Mouse (Mus musculus): ENCODE results near the gene Tex10.
"Not testable (repeated sequence)": the region's sequence is repeated elsewhere in the genome, so short reads cannot be mapped to it uniquely, and the experiment has no call there.

The Tex10 gene

DNA sequence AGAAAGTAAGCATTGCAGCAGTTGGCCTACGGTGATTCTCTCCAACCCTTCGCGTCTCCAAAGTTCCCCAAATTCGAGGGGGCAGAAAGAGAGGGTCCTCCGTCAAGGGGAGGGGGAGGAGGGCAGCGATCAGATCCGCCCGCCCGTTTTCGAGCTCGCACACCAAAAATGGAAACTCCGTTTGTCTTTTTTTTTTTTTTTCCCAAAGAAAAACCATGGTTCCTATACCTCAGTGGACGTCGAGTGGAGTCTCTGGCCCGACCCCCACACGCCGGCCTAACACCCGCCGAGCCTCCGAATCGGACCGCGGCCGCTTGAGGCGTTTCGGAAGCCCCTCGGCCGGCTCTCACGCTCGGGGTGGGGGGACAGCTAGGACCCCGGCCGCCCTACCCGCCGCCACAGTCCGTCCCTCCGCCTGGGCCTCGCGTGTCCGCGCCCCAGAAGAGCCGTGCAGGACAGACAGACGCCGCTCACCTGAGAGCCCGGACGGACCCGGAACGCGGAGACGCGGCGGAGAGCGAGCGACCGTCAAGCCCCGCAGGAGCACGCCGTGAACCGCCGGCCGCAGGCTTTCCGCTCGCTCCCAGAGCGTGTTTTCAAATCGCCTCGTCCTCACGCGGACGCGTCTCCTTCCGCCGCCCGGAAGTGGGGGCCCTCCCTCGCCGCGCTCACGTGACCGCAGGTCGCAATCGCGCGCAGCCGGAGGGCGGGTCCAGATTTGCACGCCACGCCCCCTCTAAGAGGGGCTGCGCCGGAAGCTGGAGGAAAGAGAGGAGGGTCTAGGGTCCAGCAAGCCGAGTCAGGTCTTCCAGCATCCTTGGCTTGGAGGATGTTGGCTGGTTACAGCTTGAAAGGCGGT, at the start of gene Tex10:
TSS of gene Tex10 (minus strand) at position 668 of the 859 bp plus-strand sequence.
- DNase-seq (ENCODE audit: low spot score), result peak; percentile 90

DNA sequence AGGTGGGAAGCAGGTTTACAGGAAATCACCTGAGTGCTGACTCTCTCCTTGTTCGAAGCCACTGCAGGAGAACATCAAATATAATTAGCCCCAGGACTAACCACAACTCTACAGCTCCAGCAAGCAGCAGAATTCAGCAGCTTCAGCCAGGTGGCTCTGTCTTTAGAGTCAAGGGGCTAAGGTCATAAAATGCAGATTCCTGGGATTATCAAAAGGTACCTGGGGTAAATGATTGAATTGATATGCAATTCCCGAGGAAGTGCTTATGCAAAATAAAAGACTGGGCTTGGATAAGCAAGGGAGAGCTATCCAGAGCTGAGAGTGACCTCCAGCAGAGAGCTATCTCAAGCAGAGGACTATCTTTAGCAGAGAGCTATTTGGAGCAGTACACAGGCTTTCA, 37.6 kb upstream of the Tex10 start:
- no peak for DNase-seq (ENCODE audit: low spot score)

DNA sequence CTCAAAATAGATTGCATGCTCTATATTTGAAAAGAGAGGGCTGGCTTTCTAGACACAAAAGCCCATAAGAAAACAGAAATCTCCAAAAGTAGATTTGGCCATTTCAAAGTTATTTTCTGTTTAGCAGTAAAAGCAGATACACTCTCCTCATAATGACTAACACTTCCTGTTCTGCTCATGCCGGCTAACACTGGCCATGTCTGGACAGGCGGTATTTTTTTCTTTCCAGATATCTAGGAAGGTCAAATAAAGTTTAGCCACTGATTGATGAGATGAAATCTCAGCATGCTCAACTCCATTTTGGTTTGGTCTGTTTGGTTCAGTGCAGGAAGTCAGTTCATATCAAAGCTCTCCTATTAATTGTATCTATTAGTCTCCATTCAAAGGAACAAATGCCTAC, 19.3 kb upstream of the Tex10 start:
- DNase-seq (ENCODE audit: low spot score), result no peak

DNA sequence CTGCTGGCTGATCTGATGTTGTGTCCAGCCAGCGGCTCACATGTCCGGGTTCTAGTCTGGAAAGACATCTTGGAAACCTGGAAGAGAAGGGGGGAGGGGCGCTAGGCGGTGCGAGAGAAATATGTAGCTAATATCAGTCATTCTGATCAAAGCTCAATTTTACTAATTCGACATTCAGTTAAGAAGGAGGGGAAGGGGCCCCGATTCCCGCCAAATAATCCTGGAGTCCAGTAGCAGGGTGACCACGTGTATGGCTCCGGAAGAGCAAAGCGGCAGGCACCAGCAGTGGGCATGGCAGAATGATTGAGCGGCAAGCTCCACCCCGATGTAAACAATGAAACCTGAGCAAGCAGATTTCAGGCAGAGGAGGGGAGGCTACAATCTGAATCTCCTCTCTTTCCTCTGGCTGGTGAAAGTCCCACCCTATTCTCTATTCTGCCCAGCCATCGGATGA, 18.1 kb upstream of the Tex10 start:
- no peak for DNase-seq (ENCODE audit: low spot score)

DNA sequence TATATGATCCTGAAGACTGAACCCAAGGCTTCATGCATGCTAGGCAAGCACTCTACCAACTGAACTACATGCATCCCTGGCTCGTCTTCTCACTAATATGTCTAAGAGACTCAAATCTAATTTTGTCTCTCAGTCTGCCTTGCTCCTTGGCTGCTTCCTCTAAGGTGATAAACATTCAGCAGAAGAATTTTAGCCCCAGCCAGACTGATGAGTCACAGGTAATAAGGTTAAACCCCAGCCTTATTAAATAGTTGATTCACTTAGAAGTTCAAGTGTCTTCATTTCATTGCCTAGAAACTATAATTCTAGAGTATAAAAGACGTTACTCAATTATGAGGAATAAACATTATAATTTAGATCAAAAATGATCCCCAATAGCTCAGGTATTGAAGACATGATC, 15.7 kb upstream of the Tex10 start:
- DNase-seq (ENCODE audit: low spot score), result no peak

DNA sequence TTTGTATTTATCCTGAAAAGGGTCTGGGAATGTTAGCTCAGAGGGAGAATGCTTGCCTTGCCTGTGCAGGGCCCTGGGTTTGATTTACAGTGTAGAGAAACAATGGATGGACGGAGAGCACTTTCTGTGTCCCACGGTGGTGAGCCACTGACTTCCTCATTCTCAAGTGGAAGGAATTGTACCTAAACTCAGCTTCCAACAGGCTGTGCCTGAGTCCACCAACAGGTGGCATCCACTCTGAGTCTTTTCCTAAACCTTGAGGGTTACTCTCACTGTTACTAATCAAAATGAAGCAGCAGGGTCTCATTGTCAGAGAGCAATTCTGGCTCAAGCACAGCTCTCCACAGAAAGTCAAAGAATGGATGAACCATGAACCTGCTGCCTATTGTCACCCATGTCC, 8.0 kb upstream of the Tex10 start:
- peak; percentile 38 for DNase-seq (ENCODE audit: low spot score)

DNA sequence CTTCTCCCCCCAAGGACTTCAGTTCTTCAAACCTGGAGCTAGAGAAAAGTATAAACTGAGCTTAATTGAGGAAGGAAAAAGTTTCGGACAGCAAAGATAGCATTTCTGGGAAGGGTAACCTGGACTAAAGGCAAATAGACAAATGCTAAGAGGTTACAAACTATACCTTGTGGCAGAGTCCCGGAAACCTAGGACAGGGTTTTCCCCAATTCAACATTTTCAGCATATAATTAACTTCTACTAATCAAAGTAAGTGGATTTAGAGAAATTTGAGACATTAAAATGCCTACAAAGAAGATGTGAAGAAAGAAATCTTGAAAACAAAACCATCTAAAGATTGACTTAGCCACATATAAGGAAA, 372 bp upstream of the Tex10 start:
- no peak for DNase-seq (ENCODE audit: low spot score)

DNA sequence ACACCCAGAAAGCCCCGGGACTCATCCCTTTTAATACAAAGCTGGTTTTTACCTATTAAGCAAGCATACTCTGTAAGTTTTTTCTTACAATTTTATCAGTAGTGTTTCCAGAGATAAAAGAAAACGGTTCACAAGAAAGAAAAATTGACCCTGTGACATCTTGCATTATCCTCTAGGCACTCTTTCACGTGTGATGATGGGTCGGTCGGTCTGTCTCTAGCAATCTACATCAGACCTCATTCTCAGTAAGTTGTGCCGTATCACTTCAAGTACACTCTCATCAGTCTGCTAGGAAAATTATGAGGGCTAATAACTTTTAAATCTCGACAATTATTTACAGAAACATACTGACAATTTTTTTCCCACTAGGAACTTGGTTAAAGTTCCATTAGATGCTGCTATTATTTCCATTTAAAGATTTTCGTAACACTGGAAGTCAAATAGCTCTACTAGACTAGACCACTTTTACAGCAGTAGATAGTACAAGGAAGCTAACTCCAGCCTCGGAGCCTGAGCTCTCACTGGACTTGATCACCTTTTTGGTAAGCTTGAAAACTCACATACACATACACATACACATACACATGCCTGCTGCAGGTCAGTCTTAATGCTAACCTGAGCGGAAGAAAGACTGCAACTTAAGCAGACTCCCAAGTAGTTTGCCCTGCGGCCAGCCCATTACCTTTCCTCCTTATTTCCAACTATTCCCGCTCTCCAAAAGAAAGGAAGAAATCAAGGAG, 1.0 kb downstream of the Tex10 start:
- no peak for DNase-seq (ENCODE audit: low spot score)

DNA sequence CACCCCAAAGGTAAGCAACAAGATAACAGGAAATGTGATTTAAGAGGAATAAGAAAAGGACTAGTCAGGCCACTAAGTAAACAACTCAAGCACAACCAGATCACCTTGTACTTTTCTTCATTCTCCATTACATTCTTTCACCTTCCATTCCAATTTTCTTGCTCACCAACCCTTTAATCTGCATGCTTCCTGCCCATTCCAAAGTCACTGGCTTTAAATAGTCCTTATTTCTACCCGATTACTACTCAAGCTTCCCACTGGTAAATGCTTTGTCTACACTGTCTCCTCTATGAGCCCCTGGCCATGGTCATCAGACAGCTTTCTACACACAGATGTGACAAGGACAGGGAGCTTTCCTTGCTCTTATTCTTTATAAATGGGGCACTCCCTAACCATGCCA, 2.3 kb downstream of the Tex10 start:
- DNase-seq (ENCODE audit: low spot score), result no peak

DNA sequence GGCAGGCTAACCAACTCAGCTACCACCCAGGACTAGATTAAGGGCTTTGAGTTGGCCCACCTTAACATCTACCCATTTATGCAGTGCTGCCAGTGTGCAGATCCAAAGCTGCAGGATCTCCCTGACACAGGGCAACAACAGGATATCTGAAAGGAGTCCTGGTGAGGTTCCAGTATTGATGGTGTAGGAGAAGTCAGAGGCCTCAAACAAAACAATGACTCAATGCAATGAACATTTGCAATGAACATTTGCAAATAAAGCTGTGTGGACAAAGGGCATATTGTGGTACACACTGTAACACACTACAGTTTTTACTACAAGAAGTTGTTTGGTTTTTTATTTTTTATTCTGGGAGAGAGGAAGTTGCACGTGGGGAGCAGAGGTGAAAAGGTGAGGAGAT, 12.2 kb downstream of the Tex10 start:
- no peak for DNase-seq (ENCODE audit: low spot score)

DNA sequence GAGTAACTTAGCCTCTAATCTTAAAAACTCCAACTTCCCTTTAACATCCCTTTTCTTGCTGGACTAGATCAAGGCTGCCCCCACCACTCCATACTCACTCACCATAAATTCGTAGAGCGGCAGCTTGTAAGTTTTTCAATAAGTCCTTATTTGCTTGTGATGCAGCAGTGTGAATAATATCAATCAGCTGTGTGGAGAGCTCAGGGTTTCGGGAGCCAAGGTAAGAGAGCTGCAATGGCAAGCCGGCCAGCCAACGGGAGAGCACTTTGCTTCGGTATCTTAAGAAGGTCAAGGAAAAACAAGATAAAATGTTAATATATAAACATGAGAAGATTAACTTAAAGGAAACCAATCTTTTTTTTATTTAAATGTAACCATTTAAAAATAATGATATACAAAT, 14.8 kb downstream of the Tex10 start:
- no peak for DNase-seq (ENCODE audit: low spot score)

DNA sequence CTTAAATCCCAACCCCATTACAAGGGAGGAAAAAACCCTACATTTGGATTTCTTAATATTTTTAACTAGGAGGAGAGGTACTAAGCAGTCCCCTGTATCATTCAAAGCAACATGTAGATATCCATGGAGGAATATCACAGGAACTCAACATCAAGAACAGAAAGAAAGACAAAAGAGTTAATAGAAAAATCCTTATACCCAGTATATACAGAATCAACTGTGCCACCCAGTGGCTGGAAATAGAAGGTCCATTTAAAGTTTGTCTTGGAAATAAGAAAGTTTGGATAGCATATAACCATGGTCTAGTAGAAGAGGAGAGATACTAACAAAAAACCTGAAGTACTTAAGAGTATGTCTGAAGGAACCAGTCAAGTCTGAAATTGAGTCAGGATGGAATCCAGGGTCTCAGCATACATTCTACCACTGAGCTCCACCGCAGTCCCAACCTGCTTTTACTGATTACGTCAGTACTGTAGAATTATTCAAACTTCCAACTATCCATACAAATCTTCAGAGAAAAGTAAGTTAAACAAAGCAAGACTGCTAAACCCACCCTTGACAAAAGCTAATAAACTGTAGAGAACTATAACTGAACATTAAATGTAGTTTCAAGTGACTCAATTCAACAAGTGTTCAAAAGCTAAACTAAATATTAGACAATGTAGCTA, 19.0 kb downstream of the Tex10 start:
- DNase-seq (ENCODE audit: low spot score), result no peak

DNA sequence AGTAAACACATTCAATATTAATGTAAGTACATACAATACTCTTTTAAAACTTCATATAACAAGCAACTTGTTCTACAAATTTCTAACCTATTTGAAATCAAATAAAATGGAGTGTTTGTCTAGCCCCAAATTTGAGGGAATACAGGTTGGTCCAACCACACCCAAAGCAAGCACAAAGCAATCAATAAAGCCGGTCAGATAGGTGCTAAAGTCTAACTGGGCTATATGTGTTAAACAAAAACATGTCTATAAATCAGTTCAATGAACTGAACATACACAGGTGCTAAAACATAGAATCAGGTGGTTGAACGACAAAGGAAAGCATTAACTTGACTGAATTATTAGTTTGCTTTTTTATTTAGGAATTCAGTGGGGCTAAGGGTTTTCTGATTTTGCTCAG, 45.2 kb downstream of the Tex10 start:
- DNase-seq (ENCODE audit: low spot score), result no peak

DNA sequence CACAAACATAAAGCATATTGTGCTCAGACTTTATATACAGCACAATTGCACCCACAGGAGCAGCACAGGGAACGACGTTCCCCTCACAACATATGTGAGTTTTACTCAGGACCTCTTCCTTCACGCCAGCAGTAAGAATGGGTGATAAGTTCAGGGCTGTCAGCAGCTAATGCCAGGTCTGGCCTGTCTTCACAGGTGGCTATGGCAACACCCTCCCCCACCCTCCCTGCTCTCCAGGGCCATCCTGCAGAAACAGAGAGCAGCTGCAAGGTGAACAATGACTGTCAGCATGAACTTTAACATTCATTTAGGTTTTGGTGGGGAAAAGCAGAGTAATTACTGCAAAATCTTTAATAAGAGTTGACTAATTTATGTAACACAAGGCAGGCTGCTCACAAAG, 45.8 kb downstream of the Tex10 start:
- DNase-seq (ENCODE audit: low spot score), result no peak

DNA sequence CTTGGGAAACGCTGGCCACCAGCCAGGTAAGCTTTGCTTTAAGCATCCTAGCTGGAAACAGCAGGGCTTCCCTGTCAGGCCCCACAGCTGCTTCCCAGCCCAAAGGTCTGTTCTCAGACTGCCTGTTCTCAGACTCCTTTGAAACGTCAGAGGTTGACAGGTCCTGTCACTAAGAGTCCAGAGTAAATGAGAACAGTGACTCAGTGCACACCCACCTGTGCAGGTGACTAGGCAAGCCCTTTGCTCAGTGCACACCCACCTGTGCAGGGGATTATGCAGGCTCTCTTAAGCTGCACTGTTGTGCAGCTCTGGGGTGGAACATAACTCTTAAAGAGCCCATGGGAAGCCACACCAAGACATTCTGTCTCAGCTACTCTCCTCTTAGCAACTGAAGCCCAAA, 49.5 kb downstream of the Tex10 start:
- no peak for DNase-seq (ENCODE audit: low spot score)

DNA sequence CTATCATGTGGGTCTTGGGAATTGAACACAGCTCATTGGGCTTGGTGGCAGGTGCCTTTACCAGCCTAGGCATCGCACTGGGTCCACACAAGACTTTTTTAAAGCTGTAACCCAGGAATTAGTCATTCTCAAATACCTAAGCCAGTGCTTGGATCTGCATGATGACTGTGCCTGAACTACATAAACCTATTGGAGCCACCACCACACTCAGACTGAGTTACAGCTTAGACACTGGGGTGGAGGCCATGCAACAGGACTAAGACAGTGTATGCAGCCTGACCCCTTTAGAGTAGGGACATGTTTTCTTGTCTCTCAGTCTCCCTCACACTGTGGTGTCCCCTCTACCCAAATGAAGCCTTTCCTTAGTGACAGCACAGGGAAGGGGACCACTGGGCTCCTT, 50.6 kb downstream of the Tex10 start:
- DNase-seq (ENCODE audit: low spot score), result no peak

DNA sequence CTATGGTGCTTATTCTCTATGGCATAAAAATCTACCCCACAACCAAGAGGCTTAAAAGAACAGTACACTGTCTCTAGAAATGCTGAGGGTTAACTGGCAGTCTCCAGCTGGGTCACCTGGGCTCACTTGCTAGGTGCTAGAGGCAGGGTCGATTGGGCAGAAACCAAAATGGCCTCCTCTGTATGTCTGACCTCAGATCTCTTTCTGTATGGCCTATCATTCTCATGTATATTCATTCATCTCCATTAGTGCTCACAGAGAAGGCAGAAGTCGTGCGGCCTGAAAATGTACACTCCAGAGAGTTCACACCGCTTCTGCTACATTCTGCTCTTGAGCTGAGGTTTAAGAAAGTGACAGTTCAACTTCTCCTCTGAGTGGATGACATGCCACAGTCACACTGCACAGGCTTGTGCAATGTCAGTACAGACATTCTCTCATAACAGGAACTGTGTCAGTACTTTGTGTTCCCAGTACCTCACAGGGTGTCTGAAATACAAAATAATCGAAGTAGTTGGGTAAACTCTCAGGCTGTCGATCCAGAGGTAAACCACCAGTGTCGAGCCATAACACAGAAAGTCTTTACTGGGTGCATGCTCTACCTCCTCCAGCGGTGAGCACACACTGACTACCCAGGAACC, 54.3 kb downstream of the Tex10 start:
- DNase-seq (ENCODE audit: low spot score), result peak; percentile 28

DNA sequence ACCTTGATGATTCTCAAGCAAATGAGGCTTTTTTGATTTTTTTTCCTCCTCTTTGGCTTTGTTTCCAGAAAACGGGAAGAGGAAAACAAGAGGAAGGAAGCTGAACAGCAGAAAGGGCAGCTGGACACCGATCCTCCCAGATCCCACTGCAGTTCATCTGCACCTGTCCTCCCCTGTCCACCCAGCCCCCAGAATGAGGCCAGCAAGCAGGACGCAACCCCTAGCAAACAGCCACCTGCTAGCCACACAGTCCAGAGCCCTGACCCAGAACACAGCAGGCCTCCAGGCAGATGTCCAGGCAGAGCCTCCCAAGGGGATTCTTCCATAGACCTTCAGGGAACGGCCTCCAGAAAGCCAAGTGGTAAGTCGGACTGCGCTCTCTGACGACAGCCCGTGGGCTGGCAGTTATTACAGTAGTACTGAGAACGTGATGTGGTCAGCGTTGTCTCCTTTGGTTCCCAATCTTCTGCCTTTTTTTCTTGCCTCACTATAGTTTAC, 57.4 kb downstream of the Tex10 start:
- DNase-seq (ENCODE audit: low spot score), result no peak

DNA sequence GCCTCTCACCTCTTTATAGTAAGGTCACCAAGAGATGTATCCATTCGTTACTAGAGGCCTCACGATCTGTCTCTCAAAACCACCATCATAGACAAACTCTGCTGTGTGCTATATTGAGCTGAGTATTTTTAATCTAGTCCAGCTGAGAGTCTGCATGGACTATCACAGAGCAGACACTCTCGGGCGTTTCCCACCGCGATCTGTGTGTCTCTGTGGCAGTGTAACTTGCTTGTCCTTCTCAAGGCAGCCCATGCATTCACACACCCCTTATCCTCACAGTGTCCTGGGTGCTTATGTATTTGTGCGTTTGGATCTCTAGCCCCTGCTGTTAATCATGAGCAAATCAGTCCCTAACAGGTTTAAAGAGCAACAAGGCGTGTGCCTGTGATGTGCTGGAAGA, 59.8 kb downstream of the Tex10 start:
- no peak for DNase-seq (ENCODE audit: low spot score)

DNA sequence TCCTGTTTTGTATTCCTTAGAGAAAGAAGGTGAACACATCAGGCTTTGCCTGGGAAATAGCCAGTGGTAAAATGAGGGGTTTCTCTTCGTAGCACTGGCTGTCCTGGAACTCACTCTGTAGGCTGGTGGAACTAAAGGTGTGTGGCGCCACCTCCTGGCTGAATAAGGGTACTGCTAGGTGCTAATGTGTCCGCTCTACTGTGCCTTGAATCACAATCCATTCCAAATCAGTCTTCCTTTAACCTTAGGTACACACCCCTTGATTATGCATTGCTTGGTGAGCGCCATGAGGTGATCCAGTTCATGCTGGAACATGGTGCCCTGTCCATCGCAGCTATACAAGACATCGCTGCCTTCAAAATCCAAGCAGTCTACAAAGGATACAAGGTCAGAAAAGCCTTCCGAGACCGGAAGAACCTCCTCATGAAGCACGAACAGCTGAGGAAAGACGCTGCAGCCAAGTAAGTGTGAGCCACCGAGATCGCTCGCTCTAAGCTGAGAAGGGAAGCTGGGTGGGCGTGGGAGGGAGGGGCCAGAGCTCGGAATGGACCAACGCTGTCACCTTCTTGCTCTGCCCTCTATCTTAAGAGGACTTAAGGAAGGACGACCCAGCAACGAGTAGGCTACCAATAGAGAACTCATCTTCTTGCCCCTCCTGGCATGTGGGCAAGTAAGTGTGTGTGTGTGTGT, 65.8 kb downstream of the Tex10 start:
- peak; percentile 22 for DNase-seq (ENCODE audit: low spot score)

DNA sequence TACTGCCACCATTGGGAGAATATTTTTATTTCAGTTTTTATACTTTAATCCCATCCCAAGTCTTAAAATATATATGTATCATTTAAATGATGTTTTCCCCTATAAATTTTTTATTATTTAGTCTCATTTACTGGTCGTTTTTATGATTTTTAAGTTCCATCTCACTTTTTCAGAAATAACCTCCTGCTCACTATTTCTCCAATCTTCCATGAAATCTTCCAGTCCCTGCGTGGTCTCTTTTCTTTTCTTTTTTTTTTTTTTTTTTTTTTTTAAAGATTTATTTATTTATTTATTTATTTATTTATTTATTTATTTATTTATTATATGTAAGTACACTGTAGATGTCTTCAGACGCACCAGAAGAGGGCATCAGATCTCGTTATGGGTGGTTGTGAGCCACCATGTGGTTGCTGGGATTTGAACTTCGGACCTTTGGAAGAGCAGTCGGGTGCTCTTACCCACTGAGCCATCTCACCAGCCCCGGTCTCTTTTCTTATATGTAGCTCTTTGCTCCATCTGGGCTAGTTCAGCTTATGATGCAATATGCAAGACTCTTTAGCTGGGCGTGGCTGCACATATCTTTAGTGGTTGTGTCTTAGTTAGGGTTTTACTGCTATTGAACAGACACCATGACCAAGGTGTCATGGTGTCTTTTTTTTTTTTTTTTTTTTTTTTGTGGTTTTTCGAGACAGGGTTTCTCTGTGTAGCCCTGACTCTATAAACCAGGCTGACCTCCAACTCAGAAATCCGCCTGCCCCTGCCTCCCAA, 67.4 kb downstream of the Tex10 start:
- DNase-seq (ENCODE audit: low spot score), result not testable (repeated sequence)
